ENCODE assay signal across 19 mouse cellular contexts in the genomic region with DNA sequence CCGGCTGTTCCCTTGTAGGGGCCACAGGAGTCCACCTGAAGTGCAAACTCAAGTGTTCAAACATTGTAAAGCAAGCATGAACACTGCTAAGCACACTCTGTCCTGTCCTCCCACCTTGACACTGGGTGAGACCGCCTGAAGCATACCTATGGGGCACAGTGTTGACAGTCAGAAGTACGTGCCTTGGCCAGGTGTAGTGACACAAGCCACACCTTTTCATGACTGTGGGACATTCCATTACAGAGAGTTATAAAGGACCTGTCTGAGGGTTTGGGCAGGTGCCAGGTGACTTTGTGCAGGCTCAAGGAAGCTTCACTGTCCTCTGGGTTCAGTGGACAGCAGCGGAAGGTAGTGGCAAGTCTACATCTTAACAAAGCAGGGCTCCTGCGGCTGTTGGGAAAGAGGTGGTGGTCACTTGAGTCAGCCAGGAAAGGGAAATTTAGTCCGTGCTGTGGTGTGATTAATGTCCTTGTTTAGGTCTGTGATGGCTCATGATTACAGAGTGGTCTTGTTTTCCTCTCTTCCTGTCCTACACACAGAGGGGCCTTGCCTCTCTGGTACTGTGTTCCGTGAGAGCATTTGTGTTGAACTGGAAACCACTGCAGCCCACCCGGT.
DNase-seq lines count a peak whose midpoint lies in the region; ATAC-seq lines count a peak whose summit lies in the region.
"Had no signal": no experiment of that assay in that cellular context is flagged by ENCODE, and none has a peak within 500 bp of the region (broad histone marks: within the 10 kb centered on the region; RNA-seq: fewer than 3 reads in every experiment).

No protein-coding gene starts in this region.

- H3K4me2 ChIP-seq in lung, embryonic 15.5 days, result no peak overlapping the region
- no peak overlapping the region for H3K4me2 ChIP-seq in hindbrain, embryonic 11.5 days (replicated peaks; ENCODE audit: low read depth, low read length)
- no peak overlapping the region for H3K4me2 ChIP-seq in hindbrain, embryonic 14.5 days (replicated peaks)
- H3K4me2 ChIP-seq: embryonic facial prominence, embryonic 12.5 days; hindbrain, embryonic 13.5 days; liver, embryonic 12.5 days; neural tube, embryonic 12.5 days had no signal

- H3K4me3 ChIP-seq in lung, embryonic 15.5 days, result no peak overlapping the region
- H3K4me3 ChIP-seq in hindbrain, embryonic 11.5 days (ENCODE audit: low read depth, low read length), result no peak overlapping the region
- H3K4me3 ChIP-seq in hindbrain, embryonic 14.5 days (replicated peaks; ENCODE audit: low read length), result no peak overlapping the region
- H3K4me3 ChIP-seq: embryonic facial prominence, embryonic 12.5 days; hindbrain, embryonic 13.5 days; liver, embryonic 12.5 days; neural tube, embryonic 12.5 days had no signal

- peak; percentile 18 for DNase-seq in kidney, postnatal 10 days
- no peak for DNase-seq in kidney, postnatal 25 days
- DNase-seq in adrenal gland, adult 2 months, result no peak
- no peak for DNase-seq in hindbrain, embryonic 11.5 days (ENCODE audit: low spot score)
- no peak for DNase-seq in hindbrain, embryonic 14.5 days (ENCODE audit: low spot score)
- DNase-seq: adrenal gland, postnatal 25 days; B cell, adult 2 months; cerebellum, adult 2 months; gastrocnemius, postnatal 10 days; kidney, adult 9 months; right cerebral cortex, postnatal 25 days; thymus, adult 18-20 months had no signal

- WGBS in lung, embryonic 15.5 days, result 51% methylated on average over 8 of the region's 8 CpGs
- 91% methylated on average over 8 of the region's 8 CpGs for whole genome bisulfite sequencing in hindbrain, embryonic 11.5 days
- 87% methylated on average over 8 of the region's 8 CpGs for WGBS in hindbrain, embryonic 14.5 days

- no peak overlapping the region for H3K9ac ChIP-seq in lung, embryonic 15.5 days
- no peak overlapping the region for H3K9ac ChIP-seq in hindbrain, embryonic 11.5 days (ENCODE audit: low read depth, low read length)
- H3K9ac ChIP-seq in hindbrain, embryonic 14.5 days, result no peak overlapping the region
- H3K9ac ChIP-seq: embryonic facial prominence, embryonic 12.5 days; hindbrain, embryonic 13.5 days; liver, embryonic 12.5 days; neural tube, embryonic 12.5 days had no signal

- H3K9me3 ChIP-seq in lung, embryonic 15.5 days, result 0 out of 2 replicates have a peak, but pooled peaks cover 5% of the 10 kb centered on the region
- H3K9me3 ChIP-seq in hindbrain, embryonic 11.5 days (ENCODE audit: control insufficient read depth, low read length), result no peaks in the 10 kb centered on the region
- 0 out of 2 replicates have a peak, but pooled peaks cover 4% of the 10 kb centered on the region for H3K9me3 ChIP-seq in hindbrain, embryonic 14.5 days (ENCODE audit: control insufficient read depth, low read length)
- H3K9me3 ChIP-seq: neural tube, embryonic 12.5 days had no signal

- peak overlapping the region; percentile 38; the same call in 1 of the 2 replicates for H3K27ac ChIP-seq in lung, embryonic 15.5 days
- no peak overlapping the region for H3K27ac ChIP-seq in hindbrain, embryonic 11.5 days (ENCODE audit: low read depth, low read length)
- no peak overlapping the region for H3K27ac ChIP-seq in hindbrain, embryonic 14.5 days
- H3K27ac ChIP-seq: embryonic facial prominence, embryonic 12.5 days; liver, embryonic 12.5 days; neural tube, embryonic 12.5 days had no signal

- H3K36me3 ChIP-seq in lung, embryonic 15.5 days, result no peaks in the 10 kb centered on the region
- H3K36me3 ChIP-seq in hindbrain, embryonic 11.5 days (ENCODE audit: control insufficient read depth, insufficient read depth, low read length), result no peaks in the 10 kb centered on the region
- no peaks in the 10 kb centered on the region for H3K36me3 ChIP-seq in hindbrain, embryonic 14.5 days (replicated peaks; ENCODE audit: control insufficient read depth, insufficient read depth)
- H3K36me3 ChIP-seq: embryonic facial prominence, embryonic 12.5 days; hindbrain, embryonic 13.5 days; liver, embryonic 12.5 days; neural tube, embryonic 12.5 days had no signal

- H3K27me3 ChIP-seq in lung, embryonic 15.5 days, result no peaks in the 10 kb centered on the region
- no peaks in the 10 kb centered on the region for H3K27me3 ChIP-seq in hindbrain, embryonic 11.5 days (ENCODE audit: control insufficient read depth, insufficient read depth, low read length)
- no peaks in the 10 kb centered on the region for H3K27me3 ChIP-seq in hindbrain, embryonic 14.5 days (ENCODE audit: control insufficient read depth, insufficient read depth, low read length)
- H3K27me3 ChIP-seq: embryonic facial prominence, embryonic 12.5 days; hindbrain, embryonic 13.5 days; liver, embryonic 12.5 days; neural tube, embryonic 12.5 days had no signal

- H3K4me1 ChIP-seq in lung, embryonic 15.5 days, result peaks cover 19% of the 10 kb centered on the region
- H3K4me1 ChIP-seq in hindbrain, embryonic 11.5 days (replicated peaks; ENCODE audit: control insufficient read depth, insufficient read depth, low read length), result no peaks in the 10 kb centered on the region
- peaks cover 9% of the 10 kb centered on the region; the same call in 1 of the 2 replicates for H3K4me1 ChIP-seq in hindbrain, embryonic 14.5 days (replicated peaks; ENCODE audit: control insufficient read depth, insufficient read depth, low read length)

- peak; percentile 30; the same call in 1 of the 2 replicates for ATAC-seq in granulocyte monocyte progenitor cell, adult 5-6 weeks (replicated peaks; ENCODE audit: poor library complexity, severe bottlenecking)
- ATAC-seq in lung, embryonic 15.5 days (ENCODE audit: borderline replicate concordance, extremely low read depth, low FRiP score, low TSS enrichment), result peak; percentile 85; the same call in 1 of the 2 replicates
- 0 out of 2 replicates have a peak, but pooled peaks have one; percentile 14 for ATAC-seq in megakaryocyte progenitor cell, adult 5-6 weeks (replicated peaks; ENCODE audit: poor library complexity)
- no peak for ATAC-seq in hindbrain, embryonic 11.5 days (ENCODE audit: low FRiP score)
- ATAC-seq in hindbrain, embryonic 14.5 days (ENCODE audit: low FRiP score), result no peak
- ATAC-seq: liver, embryonic 12.5 days had no signal

Comparison
In these comparisons a context has a peak if more than half of its experiments do, and no peak if none do; other contexts are left out.
1. ATAC-seq: peak in granulocyte monocyte progenitor cell, adult 5-6 weeks (single experiment), lung, embryonic 15.5 days (single experiment) and megakaryocyte progenitor cell, adult 5-6 weeks (single experiment); none in hindbrain, embryonic 11.5 days (single experiment) and hindbrain, embryonic 14.5 days (single experiment).